Mouse (Mus musculus): ENCODE results near the gene Olfr1229.

Olfr1229 gene

GRCm38 (mm10) chr2:89287914-89288313 is at the start of gene Olfr1229:
Gene Olfr1229, minus strand, starts transcription at chr2:89288014.
- DNase-seq (ENCODE audit: low read depth, low spot score), result no peak

- DNase-seq (ENCODE audit: low read depth, low spot score), result no peak
Observed at GRCm38 (mm10) chr2:89329575-89329974, 41.8 kb upstream of the Olfr1229 start, which contains the start of gene Olfr1232. Gene Olfr1232, minus strand, starts transcription at chr2:89329675.

- no peak for DNase-seq (ENCODE audit: low read depth, low spot score)
Observed at GRCm38 (mm10) chr2:89306974-89307373, 19.2 kb upstream of the Olfr1229 start, which contains the start of gene Olfr1231. Gene Olfr1231, minus strand, starts transcription at chr2:89307074.

GRCm38 (mm10) chr2:89297168-89297567 is 9.4 kb upstream of the Olfr1229 start, which contains the start of gene Olfr1230:
Gene Olfr1230, minus strand, starts transcription at chr2:89297268.
- no peak for DNase-seq (ENCODE audit: low read depth, low spot score)

- DNase-seq (ENCODE audit: low read depth, low spot score), result no peak
Observed at GRCm38 (mm10) chr2:89253962-89254361, 33.9 kb downstream of the Olfr1229 start, which contains the start of gene Olfr1228. Gene Olfr1228, minus strand, starts transcription at chr2:89254062.
